Mouse (Mus musculus): ENCODE measurements around the gene Txlna.

Gene Txlna

DNA sequence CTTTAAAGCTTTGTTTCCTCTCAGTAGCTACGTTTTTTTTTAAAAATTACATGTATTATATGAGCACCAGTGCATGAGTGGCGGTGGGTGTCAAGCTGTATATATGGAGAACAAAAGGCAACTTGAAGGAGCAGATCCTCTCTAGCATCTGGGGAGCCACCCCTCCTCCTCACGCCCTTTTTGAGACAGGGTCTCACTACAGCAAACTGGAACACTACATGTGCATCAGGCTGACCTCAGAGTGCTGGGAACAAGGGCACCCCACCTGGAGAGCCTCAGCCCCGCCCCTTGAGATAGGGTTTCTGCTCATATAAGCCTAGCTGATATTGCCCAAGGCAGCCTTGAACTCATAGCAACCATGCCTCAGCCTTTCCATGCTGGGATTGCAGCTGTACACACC is 15.4 kb downstream of the Txlna start:
- in situ Hi-C loops (cut with MboI, MseI): loop anchor here (25.0 kb wide), 1 partner anchor 737 kb away; the partner anchor contains the start of genes Snrnp40 and Zcchc17

DNA sequence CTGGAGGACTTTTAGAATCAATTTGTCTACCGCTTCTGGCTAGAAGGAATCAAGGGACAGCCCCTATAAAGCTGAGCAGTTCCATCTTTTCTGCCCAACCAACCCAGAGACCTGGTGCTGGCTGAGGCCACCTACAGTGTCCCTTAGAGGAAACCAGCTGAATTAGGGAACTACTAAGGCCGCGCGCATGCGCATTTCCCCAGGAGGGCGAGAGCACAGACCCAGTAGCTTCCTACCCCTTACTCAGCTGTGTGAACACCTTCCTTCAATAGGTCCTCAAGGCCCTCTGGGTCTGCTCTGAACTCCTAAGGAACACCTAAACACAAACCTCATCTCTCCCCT is 15.9 kb downstream of the Txlna start:
- in situ Hi-C loops (cut with MboI, MseI): loop anchor here (25.0 kb wide), 1 partner anchor 737 kb away; the partner anchor contains the start of genes Snrnp40 and Zcchc17

DNA sequence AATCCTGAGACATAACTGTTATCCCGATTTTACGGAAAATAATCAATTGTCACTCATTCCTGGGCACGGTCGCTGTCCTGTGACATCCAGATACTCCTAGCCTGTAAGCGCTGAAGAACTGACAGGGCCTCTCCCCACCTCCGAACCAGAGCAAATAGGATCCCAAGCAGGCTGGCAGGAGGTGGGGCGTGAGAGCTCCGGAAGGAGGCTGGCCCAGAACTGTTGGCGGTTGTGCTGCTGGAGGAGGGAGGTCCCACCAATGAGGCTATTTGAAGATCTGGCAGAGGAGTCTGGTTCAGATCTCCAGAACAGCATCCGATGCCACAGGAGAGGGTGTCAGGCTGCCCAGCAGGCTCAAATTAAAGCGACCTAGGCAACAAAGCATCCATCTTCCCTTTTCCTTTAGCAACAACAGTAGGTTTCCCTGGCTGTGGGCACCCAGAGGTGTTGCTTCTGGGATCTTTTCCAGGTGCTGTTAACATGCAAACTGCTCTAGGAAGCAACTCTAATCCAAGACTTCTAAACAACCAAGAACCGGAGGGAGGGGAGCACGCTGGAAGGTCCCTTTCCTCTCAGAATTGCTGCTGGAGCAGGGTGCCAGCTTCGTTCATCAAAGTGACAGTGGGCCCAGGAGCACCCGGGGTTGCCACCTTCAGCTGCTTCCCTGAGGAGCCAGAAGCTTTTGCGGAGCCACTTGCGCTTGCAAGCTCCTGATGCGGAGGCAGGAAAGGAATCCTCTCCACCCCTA is 16.4 kb downstream of the Txlna start:
- in situ Hi-C loops (cut with MboI, MseI): loop anchor here (25.0 kb wide), 1 partner anchor 738 kb away; the partner anchor contains the start of genes Snrnp40 and Zcchc17

DNA sequence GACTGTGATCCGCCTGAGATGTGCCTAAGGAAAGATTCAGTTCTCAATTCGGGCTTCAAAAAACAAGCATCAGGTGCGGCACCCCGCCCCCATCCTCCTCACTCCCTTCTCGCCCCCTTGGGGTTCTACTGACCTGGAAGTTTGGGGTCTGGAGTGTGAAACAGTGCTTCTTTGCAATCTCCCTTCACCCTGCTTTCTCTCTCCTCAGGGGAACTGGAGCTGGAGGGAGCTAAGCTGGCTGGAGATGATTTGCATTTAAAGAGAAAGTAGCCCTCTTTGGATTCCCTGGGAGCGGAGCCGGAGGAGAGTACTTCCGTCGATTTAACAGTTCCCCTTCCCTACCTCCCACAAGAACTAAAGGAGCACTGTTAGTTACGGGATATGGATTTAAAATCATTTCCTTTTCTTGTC is 17.2 kb downstream of the Txlna start, which contains the start of gene Ccdc28b:
TSS of gene Ccdc28b (minus strand) at position 267 of the 411 bp plus-strand sequence.
- in situ Hi-C loops (cut with MboI, MseI): no loop called here

DNA sequence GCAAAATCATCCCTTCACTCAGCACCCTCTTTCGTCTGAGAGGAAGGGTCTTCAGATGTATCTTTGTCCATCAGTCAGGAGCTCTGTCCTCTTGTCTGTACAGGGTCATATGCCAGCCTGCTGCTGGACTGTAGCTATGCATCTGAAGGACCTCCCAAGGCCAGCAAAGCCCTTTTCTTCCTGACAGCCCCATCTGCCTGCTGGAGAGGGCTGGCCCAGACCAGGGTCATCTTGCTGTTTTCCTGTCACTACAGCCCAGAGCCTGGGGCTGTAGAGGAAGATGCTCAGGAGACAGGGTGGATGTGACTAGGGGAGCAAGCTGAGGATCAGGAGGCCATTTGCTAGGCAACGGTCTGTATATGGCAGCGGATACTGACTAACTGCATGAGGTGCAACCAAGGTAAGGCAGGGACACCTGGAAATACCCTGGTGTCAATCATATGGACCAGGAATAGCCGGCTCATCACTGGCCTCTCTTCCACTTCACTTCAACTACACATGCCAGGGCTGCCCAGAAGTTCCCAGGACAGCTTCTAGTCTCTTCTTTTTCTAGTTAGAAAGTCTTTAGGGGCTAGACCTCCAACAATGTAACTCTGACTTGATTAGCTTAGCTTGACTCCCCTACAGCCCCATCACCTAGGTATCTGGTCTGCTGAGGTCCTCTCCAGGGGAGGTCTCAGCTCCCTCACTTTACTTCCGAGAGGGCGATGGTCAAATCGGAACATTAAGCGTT is 17.9 kb downstream of the Txlna start:
- in situ Hi-C loops (cut with MboI, MseI): no loop called here

DNA sequence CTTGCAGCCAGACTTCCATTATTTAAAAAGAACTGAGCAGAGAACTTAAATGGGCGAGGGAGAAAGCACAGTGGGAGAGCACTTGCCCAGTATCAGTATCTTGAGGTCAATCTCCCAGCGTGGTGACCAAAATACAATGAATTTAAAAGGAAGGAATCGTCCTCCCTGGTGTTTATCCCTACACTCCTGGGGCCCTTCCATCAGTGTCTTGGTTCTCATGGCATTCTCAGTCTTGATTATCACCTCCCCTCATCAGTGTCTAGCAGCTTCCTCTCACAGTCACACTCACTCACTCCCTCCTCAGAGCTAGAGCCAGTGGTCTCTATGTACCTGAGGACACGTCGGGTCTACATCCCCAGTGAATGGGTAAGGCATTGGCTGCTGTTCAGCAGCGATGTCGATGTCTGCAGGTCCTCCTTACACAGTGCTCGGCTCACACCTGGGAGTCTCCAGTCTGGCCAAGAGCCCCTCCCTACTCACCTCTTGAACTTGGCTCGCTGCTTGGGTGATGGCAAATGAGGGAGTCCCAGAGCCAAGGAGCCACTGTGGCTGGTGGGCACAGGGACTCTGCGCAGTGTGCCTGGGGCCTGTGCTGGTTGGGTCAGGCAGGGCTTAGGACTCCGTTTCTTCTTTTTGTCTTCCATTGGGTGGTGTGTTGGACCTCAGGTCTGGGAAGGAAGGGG is 18.6 kb downstream of the Txlna start:
- in situ Hi-C loops (cut with MboI, MseI): no loop called here

DNA sequence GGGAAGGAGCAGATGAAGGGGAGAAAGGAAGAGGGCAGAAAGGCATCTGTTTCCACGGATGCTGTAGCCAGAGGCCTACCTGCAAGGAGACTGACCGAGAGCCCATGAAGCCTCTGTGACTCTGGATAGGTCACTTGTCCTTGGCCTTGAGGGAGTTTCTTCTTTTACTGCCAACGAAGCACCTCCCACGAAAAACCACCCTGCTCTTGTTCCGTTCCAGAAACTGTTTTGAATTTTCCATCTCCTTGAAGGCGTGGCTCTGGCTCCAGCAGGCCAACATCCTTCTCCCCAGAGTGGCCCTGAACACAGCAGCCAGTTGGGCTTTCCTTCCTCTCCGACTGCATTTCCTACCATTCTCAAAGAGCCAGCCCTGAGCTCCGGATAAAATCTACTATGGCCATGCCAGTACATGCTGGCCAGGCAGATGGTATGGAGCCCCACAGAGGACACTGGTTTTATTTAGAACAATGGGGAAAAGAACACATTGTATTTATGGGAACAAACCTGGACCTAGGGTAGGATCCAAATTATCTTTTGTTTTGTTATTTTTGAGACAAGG is 19.5 kb downstream of the Txlna start:
- in situ Hi-C loops (cut with MboI, MseI): no loop called here

DNA sequence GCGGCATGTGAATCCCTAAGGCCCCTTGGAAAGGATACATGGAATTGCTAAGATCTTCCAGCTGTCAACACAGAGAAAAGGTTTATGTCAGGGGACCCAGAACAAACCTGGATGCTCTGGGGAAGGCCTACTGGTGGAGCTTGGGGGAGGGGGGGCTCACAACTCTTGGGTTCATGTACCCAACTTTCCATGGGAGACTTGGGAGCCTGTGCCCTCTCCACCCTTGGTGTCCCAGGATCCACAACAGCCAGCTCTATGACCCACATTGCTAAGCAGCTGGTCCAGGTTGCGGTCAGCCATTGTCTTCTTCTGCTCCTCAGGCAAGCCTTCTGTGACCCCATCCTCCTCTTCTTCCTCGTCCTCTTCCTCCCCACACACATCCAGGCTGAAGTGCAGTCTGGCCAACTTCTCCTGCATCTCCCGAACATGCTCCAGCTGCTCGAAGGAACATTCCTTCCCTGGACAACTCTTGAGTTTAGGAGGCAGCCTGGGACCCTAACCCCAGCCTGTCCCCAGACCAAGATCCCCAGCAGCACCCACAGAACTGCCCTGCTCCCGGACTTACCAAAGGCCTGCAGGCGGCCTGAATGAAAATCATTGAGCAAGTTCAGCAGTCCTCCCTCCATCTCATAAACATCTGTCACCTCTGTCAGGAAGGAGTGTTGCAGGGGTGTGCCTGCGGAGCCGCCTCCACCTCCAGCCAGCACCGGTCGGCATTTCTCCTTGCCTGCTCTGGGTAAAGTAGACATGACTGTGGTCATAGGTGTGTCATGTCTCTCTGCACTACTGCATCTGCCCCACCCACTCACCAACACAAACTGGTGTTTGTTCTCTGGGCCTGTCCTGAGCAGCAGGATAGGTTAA is 20.2 kb downstream of the Txlna start:
- in situ Hi-C loops (cut with MboI, MseI): no loop called here

DNA sequence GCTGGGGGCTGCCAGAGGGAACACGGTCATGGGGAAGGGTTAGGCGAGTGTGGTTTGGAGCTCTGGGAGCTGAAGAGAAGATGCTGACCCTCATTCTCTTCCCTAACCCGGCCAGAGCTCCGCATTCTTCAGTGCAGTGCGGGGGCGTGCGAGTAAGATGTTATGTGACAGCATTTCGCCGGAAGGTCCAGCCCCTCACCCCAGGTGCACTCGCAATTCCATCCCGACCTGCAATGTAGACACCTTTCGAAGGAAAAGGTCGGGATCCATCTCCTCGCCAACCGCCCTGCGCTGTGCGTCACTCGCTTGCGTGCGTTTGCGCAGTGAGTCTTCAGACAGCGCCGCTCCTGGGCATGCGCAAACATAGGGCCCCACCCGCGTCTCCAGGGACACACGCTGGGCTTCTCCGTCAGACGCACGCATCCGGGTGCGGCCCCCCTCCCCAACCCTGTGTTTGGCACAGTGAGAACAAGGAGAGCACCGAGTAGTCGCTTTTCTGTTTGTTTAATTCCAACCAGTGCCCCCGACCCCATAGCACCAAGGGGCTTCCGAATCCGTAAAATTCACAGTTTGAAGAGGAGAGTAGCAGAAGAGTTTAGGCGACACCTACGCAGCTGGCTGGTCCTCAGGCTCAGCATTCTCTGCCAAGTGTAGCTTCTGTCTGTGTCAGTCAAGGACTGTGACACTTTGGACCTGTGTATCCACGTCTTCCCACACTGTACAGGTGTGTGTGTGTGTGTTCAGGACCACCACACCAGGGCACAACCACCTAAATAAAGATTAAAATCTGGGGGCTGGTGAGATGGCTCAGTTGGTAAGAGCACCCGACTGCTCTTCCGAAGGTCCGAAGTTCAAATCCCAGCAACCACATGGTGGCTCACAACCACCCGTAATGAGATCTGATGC is 21.8 kb downstream of the Txlna start, which contains the start of gene Iqcc:
TSS of gene Iqcc (minus strand) at position 314 of the 906 bp plus-strand sequence.
- in situ Hi-C loops (cut with MboI, MseI): loop anchor here (10.0 kb wide), 1 partner anchor 274 kb away; no protein-coding TSS in a partner anchor

DNA sequence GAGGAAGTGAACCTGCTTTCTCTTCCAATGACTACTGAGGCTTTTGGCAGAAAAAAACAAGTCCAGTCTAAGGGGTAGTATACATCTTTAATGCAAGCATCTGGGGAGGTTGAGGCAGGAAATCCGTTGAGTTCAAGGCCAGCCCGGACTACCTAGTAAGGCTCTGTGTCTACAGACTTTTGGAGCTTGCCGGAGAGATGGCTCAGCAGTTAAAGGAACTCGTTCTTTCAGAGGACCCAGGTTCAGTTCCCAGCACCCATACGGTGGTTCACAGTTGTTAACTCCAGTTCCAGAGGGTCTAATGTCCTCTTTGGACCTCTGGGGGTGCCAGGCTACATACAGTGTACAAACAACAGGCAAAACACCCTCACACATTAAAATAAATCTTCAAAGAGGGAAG is 22.8 kb downstream of the Txlna start:
- in situ Hi-C loops (cut with MboI, MseI): loop anchor here (10.0 kb wide), 1 partner anchor 273 kb away; no protein-coding TSS in a partner anchor

DNA sequence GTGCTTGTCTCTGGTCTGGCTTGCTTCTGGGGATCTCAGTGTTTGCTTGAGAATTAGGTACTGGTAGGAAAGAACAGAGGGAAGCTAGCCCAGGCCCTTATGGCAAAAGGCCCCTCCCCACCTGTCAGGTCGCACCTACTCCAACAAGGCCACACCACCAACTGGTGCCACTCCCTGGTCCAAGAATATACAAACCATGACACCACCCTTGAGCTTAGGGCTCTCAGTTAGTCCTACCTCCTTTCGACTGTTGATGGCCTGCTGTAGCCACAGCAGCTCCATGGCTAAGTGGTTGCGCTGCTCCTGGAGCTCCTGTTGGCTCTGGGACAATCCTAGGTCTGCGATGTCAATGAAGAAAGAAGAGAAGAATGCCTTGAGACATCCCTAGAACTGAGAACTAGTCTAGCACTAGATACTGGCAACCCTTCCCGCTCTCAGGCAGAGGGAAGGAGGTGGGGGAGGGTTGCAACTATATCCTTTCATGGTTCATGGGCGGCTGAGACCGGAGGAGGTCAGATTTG is 23.7 kb downstream of the Txlna start:
- in situ Hi-C loops (cut with MboI, MseI): loop anchor here (10.0 kb wide), 1 partner anchor 272 kb away; no protein-coding TSS in a partner anchor

DNA sequence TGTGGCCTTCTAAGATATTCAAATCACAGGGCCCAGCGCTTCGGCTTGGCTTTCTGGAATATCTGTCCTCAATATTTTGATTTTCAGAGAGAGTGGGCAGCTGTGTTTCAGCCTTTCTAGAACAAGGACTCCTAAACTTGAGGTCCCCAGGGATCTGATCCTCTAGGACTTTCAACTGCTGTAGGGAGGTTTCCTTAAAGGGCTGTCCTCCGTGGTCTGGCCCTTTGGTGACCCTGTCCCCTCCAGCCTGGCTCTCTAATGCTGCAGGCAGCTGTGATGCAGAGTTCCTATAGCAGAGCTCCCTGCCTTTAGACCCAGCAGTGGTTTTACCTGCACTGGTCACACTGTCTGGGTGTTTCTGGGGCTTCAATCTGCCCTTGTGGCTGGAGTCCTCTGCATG is 24.2 kb downstream of the Txlna start:
- in situ Hi-C loops (cut with MboI, MseI): loop anchor here (10.0 kb wide), 1 partner anchor 272 kb away; no protein-coding TSS in a partner anchor

DNA sequence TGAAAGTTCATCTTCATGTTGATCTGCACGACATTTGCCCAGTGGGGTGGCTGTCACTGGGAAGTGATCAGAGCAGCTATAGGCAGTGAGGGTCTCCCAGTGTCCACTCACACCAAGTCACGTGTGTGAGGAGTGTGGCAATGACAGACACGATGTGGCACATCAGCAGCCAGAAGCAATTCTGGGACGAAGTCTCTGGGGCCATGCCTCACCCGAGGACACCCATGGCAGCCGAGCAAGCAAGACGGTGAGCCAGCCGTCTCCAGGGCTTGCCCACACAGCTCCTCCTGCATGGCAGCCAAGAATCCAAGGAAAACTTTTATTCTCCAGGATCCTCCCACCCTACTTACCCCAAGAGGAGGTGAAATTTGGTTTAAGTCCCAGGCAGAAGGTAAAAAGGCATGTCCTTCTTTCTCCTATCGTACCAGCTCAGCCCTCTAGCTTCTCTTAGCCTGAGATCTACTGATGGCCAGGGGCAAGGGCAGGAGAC is 25.0 kb downstream of the Txlna start:
- in situ Hi-C loops (cut with MboI, MseI): loop anchor here (10.0 kb wide), 1 partner anchor 271 kb away; no protein-coding TSS in a partner anchor

DNA sequence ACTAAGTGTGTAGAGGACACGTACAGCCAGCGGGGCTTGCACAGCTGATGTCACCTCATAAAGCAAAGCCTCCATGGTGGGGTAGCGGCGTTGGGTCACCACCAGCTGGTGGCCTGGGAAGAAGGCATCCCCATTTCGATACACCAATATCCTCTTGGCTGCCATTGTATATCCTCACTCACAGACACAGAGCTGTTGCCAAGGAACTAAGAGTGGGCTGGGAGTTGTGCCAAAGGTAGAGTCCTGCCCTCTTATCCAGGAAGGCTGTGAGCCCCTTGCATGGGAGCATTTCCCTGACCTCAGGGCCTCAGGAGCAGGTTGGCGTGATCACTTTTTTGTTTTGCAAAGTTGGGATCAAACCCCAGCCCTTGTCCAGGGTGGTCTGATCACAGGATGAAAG is 26.8 kb downstream of the Txlna start, which contains the start of gene Dcdc2b:
TSS of gene Dcdc2b (minus strand) at position 165 of the 400 bp plus-strand sequence.
- in situ Hi-C loops (cut with MboI, MseI): loop anchor here (10.0 kb wide), 1 partner anchor 269 kb away; no protein-coding TSS in a partner anchor

DNA sequence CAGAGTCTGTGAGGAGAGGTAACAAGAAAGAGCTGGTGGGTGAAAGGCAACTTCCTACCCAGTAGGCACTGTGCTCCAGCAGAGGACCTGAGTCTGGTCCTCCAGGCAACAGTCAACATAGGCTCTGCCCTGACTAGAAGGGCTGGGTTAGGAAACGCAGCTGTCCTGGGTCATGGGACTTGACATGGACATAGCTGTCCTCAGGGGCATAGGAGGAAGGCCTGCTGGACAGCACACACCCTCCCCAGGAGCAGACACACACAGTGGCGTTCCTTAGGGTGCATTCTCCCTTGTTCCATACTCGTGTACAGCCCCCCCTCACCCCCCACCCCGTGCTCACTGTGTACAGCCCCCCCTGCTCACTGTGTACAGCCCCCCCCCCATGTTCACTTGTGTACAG is 30.4 kb downstream of the Txlna start:
- in situ Hi-C loops (cut with MboI, MseI): loop anchor here (10.0 kb wide), 1 partner anchor 266 kb away; no protein-coding TSS in a partner anchor

DNA sequence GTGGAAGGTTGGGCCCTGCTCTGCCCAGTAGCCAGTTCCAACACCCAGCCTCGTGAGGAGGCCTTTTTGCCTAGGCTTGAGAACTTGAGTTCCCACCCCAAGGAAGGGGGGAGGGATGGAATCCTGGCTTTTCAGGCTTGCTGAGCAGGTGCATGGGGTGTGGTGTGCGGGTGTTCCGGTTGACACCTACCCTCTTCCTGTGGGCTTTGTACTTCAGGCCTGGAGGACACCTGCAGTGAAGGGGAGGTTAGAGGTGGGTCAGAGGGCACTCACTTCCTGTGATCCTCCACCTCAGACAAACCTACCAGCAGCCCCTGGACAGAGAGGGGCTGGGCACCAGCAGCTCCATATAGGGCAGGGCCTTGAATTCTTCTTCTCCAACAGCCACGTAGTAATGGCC is 30.8 kb downstream of the Txlna start:
- in situ Hi-C loops (cut with MboI, MseI): loop anchor here (10.0 kb wide), 1 partner anchor 265 kb away; no protein-coding TSS in a partner anchor

DNA sequence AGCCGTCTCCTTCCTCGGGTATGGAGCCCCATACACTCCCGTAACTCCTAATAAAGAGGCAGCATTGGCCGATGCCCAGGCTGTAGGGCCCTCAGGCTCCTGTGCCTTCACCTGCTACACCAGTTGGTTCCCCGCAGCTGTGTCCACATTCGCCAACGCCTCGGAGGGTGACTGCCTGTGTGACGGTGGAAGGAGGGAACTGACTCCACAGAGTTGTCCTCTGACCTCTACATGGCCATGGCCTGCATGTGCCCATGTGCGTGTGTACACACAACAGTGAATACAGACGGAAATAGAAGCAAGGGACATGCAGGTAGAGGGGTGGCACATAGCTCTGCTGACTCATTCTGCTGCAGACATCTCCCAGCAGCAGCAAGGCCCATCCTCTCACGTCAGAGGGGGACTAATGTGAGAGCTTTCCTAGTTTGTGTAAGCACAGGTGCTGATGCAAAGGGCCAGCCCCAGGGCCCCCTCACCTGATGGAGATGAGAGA is 31.7 kb downstream of the Txlna start:
- in situ Hi-C loops (cut with MboI, MseI): no loop called here

DNA sequence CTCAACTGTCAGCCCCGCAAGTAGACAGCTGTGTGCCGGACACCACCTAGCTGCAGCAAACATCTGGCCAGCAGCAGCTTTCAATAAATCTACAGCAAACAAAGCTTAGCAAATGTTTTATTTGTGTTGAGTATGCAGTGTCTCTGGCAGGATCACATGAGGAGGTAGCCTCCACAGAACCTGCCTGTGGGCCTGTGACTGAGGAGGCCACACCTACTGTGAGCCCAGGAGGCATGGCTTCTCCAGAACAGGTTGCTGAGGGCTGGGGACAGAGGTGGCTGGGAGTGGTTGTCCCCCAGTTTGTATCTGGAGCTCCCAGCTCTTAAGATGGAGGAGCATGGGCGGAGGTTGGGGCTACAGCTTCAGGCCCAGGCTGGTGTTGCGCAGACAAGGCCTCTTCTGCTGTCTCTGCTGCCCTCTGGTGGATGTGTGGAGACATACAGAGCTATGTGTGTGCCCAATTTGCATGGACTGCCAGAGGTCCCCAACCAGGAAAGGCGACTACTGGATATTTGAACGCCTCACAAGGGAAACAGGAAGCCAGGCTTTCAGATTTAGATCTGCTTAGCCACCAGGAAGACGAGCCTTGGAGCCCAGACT is 32.3 kb downstream of the Txlna start:
- in situ Hi-C loops (cut with MboI, MseI): no loop called here
